Mouse (Mus musculus) lung, embryonic 14.5 days (tissue): Measurements from ENCODE around the gene Pxmp2. TPM values are rescaled to one million over a fixed set of nuclear protein-coding genes. Genes with fewer than 3 reads are reported as not detected.
A peak's percentile ranks its signal among the peaks of the same experiment; 100 is the strongest.

Experiments
- ATAC-seq: fragments of 200-750 bp; cut with Nextera tagmentation; 2 replicates; pipeline ENCODE4 v1.8.0; 2017; ENCODE audit warnings: mild to moderate bottlenecking, moderate TSS enrichment, moderate library complexity; ENCODE audit not compliant: insufficient read depth
- DNase-seq: peaks from one replicate; pipeline ENCODE4 v3.0.0-alpha.2; 2015
- H3K27ac ChIP-seq: fragments of 300-500 bp; sonication (generic); 2 replicates; pipeline ENCODE4 v1.5.1; 2014; ENCODE audit warnings: low read depth, mild to moderate bottlenecking, moderate library complexity
- H3K27me3 ChIP-seq: fragments of 300-500 bp; sonication (generic); 2 replicates; pipeline ENCODE4 v1.6.1; 2014; ENCODE audit warnings: low read length, control low read depth; ENCODE audit not compliant: insufficient read depth
- H3K36me3 ChIP-seq: fragments of 300-500 bp; sonication (generic); 2 replicates; pipeline ENCODE4 v1.6.1; 2014; ENCODE audit warnings: control low read depth; ENCODE audit not compliant: insufficient read depth
- H3K4me1 ChIP-seq: fragments of 300-500 bp; sonication (generic); 2 replicates; pipeline ENCODE4 v1.6.1; 2014; ENCODE audit warnings: antibody characterized with exemption, control low read depth; ENCODE audit not compliant: insufficient read depth
- H3K4me2 ChIP-seq: fragments of 300-500 bp; sonication (generic); 2 replicates; pipeline ENCODE4 v1.6.1; 2014; ENCODE audit warnings: mild to moderate bottlenecking
- H3K4me3 ChIP-seq: fragments of 300-500 bp; sonication (generic); 2 replicates; pipeline ENCODE4 v1.5.1; 2014; ENCODE audit warnings: low read depth, low read length
- H3K9ac ChIP-seq: fragments of 300-500 bp; sonication (generic); 2 replicates; pipeline ENCODE4 v1.6.1; 2014
- H3K9me3 ChIP-seq: fragments of 300-500 bp; sonication (generic); 2 replicates; pipeline ENCODE4 v1.6.1; 2016; ENCODE audit warnings: low read depth, low read length, control low read depth
- CTCF ChIP-seq: IDR thresholded peaks from 2 replicates; pipeline ENCODE4 v1.5.1; 2016; ENCODE audit warnings: antibody characterized with exemption, low read depth
- WGBS: fragments of 180-500 bp; shearing (Covaris S2); extraction: QIAGEN DNeasy Blood & Tissue Kit; methylation state at CpG from one replicate; pipeline ENCODE4 v1.1.7; 2014; 5-methylcytosine and 5-hydroxymethylcytosine counted together
- polyA plus RNA-seq: library from polyadenylated mRNA; unstranded; fragments of >200 nt; fragmentation: Nextera tagmentation; extraction: Ambion mirVana; gene quantifications from 2 replicates; pipeline ENCODE4 v1.2.1, GENCODE M21; 2014

The Pxmp2 gene
- polyA plus RNA-seq, 1 experiment from 2014 or later: 9.4 TPM

- Histone ChIP-seq H3K27ac (no peak overlapping the region), H3K4me2 (peak overlapping the region; percentile 97), H3K4me1 (peaks cover 4% of the 10 kb centered on the region; the same call in 1 of the 2 replicates), H3K4me3 (peak overlapping the region; percentile 72), H3K27me3 (peaks cover 16% of the 10 kb centered on the region), H3K36me3 (peaks cover 32% of the 10 kb centered on the region), H3K9me3 (no peaks in the 10 kb centered on the region), H3K9ac (peak overlapping the region; percentile 83)
- TF ChIP-seq CTCF: no peak
- no peak for DNase-seq
- WGBS: 58% methylated on average over 2 of the region's 2 CpGs
- no peak for ATAC-seq
Measured at GRCm38 (mm10) chr5:110287084-110287475, 1.1 kb upstream of the Pxmp2 start.

- Histone ChIP-seq H3K4me1 (peaks cover 4% of the 10 kb centered on the region; the same call in 1 of the 2 replicates), H3K27ac (peak overlapping the region; percentile 80), H3K9me3 (no peaks in the 10 kb centered on the region), H3K27me3 (peaks cover 16% of the 10 kb centered on the region), H3K9ac (peak overlapping the region; percentile 83), H3K4me2 (peak overlapping the region; percentile 97), H3K36me3 (peaks cover 27% of the 10 kb centered on the region), H3K4me3 (peak overlapping the region; percentile 72)
- peak; percentile 83 for ATAC-seq
- no peak for DNase-seq
- no peak for TF ChIP-seq CTCF
- 2% methylated on average over 30 of the region's 31 CpGs for WGBS
Measured at GRCm38 (mm10) chr5:110286446-110287083, 579 bp upstream of the Pxmp2 start.

- peak overlapping the region; percentile 97 for H3K4me2 ChIP-seq
- peaks cover 4% of the 10 kb centered on the region; the same call in 1 of the 2 replicates for H3K4me1 ChIP-seq
- H3K4me3 ChIP-seq: peak overlapping the region; percentile 72
- H3K27me3 ChIP-seq: peaks cover 16% of the 10 kb centered on the region
- H3K27ac ChIP-seq: no peak overlapping the region
- no peaks in the 10 kb centered on the region for H3K9me3 ChIP-seq
- ATAC-seq (no peak), DNase-seq (peak; percentile 2)
- H3K9ac ChIP-seq: peak overlapping the region; percentile 51; the same call in 1 of the 2 replicates
- 4% methylated on average over 15 of the region's 15 CpGs for WGBS
- H3K36me3 ChIP-seq: peaks cover 13% of the 10 kb centered on the region
- no peak for TF ChIP-seq CTCF
Measured at GRCm38 (mm10) chr5:110285156-110285555, 830 bp downstream of the Pxmp2 start.

- TF ChIP-seq CTCF: peak; percentile 58
- peak overlapping the region; percentile 97 for H3K4me2 ChIP-seq
- no peak overlapping the region for H3K9ac ChIP-seq
- peaks cover 7% of the 10 kb centered on the region for H3K36me3 ChIP-seq
- peak overlapping the region; percentile 72; the same call in 1 of the 2 replicates for H3K4me3 ChIP-seq
- peaks cover 16% of the 10 kb centered on the region for H3K27me3 ChIP-seq
- 16% methylated on average over 4 of the region's 4 CpGs for WGBS
- H3K4me1 ChIP-seq: peaks cover 4% of the 10 kb centered on the region; the same call in 1 of the 2 replicates
- H3K27ac ChIP-seq: no peak overlapping the region
- no peaks in the 10 kb centered on the region for H3K9me3 ChIP-seq
- DNase-seq: peak; percentile 77
- no peak for ATAC-seq
Measured at GRCm38 (mm10) chr5:110284536-110284935, 1.4 kb downstream of the Pxmp2 start.

GRCm38 (mm10) chr5:110281984-110282383 lies 4.0 kb downstream of the Pxmp2 start:
- WGBS: 77% methylated on average over 2 of the region's 2 CpGs
- no peak overlapping the region for H3K4me3 ChIP-seq
- no peak overlapping the region for H3K9ac ChIP-seq
- no peaks in the 10 kb centered on the region for H3K9me3 ChIP-seq
- H3K27ac ChIP-seq: no peak overlapping the region
- ATAC-seq (no peak), DNase-seq (no peak)
- no peak overlapping the region for H3K4me2 ChIP-seq
- peaks cover 16% of the 10 kb centered on the region for H3K27me3 ChIP-seq
- peaks cover 4% of the 10 kb centered on the region; the same call in 1 of the 2 replicates for H3K4me1 ChIP-seq
- TF ChIP-seq CTCF: no peak
- H3K36me3 ChIP-seq: no peaks in the 10 kb centered on the region

GRCm38 (mm10) chr5:110276910-110277309 lies 9.1 kb downstream of the Pxmp2 start:
- 93% methylated on average over 1 of the region's 1 CpGs for WGBS
- ATAC-seq: no peak; the same call in 1 of the 2 replicates

GRCm38 (mm10) chr5:110276391-110276790 lies 9.6 kb downstream of the Pxmp2 start:
- Histone ChIP-seq H3K27me3 (no peaks in the 10 kb centered on the region), H3K36me3 (no peaks in the 10 kb centered on the region), H3K4me3 (no peak overlapping the region), H3K27ac (no peak overlapping the region), H3K4me1 (no peaks in the 10 kb centered on the region), H3K9ac (no peak overlapping the region), H3K4me2 (no peak overlapping the region), H3K9me3 (no peaks in the 10 kb centered on the region)
- ATAC-seq (no peak), DNase-seq (no peak)
- no peak for TF ChIP-seq CTCF
- 77% methylated on average over 2 of the region's 2 CpGs for WGBS

More at GRCm38 (mm10) chr5:110276910-110277309, 9.1 kb downstream of the Pxmp2 start:
- Histone ChIP-seq H3K9ac (no peak overlapping the region), H3K36me3 (no peaks in the 10 kb centered on the region), H3K9me3 (no peaks in the 10 kb centered on the region), H3K4me1 (no peaks in the 10 kb centered on the region), H3K4me2 (no peak overlapping the region), H3K4me3 (no peak overlapping the region), H3K27me3 (no peaks in the 10 kb centered on the region), H3K27ac (no peak overlapping the region)
- no peak for TF ChIP-seq CTCF
- DNase-seq: no peak
